Comparison of ENCODE assay signal across 10 mouse cellular contexts in the genomic region with DNA sequence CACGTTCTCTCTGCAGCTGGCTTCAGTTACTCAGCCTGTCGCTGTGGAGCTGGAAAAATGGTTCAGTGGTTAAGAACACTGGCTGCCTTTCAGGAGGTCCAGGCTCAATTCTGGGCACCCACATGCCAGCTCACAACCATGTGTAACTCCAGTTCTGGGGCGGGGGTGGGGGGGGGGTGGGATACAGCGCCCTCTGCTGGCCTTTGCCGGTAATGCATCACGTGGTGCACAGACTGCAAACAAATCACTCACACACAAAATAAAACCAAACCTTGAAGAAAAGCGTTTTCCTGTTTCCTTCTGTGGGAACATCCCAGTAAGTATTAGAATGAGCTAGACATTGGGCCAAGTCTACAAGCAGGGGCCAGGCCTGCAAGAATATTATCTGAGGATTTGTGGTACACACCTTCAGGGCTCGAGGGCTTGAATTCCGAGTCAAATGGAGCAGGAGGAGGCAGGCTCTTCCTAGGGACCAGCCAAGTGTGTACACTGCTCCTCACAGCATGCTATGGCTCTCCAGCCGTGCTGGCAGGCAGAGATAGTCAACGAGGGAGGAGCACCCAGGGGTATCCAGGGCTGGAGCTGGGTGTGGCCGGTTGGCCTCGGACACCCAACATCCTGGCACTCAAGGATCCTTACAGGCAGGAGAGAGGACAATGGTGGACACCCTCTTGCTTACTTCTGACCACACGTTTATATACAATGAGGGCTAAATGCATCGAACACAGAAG.
DNase-seq lines count a peak whose midpoint lies in the region; ATAC-seq lines count a peak whose summit lies in the region.
"Had no signal": no experiment of that assay in that cellular context is flagged by ENCODE, and none has a peak within 500 bp of the region (broad histone marks: within the 10 kb centered on the region; RNA-seq: fewer than 3 reads in every experiment).

No protein-coding gene starts in this region.

- H3K9ac ChIP-seq in midbrain, embryonic 16.5 days (ENCODE audit: low read depth, low read length) = no peak overlapping the region
- no peak overlapping the region for H3K9ac ChIP-seq in neural tube, embryonic 15.5 days (replicated peaks)

- 48% methylated on average over 15 of the region's 15 CpGs for WGBS in heart, embryonic 10.5 days
- WGBS in midbrain, embryonic 16.5 days = 57% methylated on average over 15 of the region's 15 CpGs
- WGBS in midbrain, embryonic 10.5 days = 62% methylated on average over 15 of the region's 15 CpGs
- WGBS in neural tube, embryonic 15.5 days = 58% methylated on average over 15 of the region's 15 CpGs

- H3K4me3 ChIP-seq in heart, embryonic 10.5 days = no peak overlapping the region
- H3K4me3 ChIP-seq in midbrain, embryonic 16.5 days (ENCODE audit: low read depth, low read length) = no peak overlapping the region
- no peak overlapping the region for H3K4me3 ChIP-seq in midbrain, embryonic 10.5 days
- H3K4me3 ChIP-seq in brown adipose tissue, adult 24 weeks (ENCODE audit: insufficient read depth, low read depth, low read length) = peak overlapping the region; percentile 22; the same call in 1 of the 2 replicates
- no peak overlapping the region for H3K4me3 ChIP-seq in neural tube, embryonic 15.5 days (replicated peaks)

- no peak for DNase-seq in heart, embryonic 10.5 days (ENCODE audit: low spot score)
- DNase-seq in heart, adult 8-10 months (ENCODE audit: low spot score) = no peak
- DNase-seq in midbrain, embryonic 10.5 days (ENCODE audit: low spot score) = no peak
- DNase-seq in urinary bladder, adult 18-20 months (ENCODE audit: low spot score in 2 of 2) = no peak
- no peak for DNase-seq in layer of hippocampus, adult 8-10 months (ENCODE audit: low spot score in 2 of 2)
- DNase-seq: layer of hippocampus, postnatal 36 days; thymus, postnatal 25 days had no signal

- 0 out of 2 replicates have a peak overlapping the region, but pooled peaks have one; percentile 31 for H3K27ac ChIP-seq in heart, embryonic 10.5 days
- H3K27ac ChIP-seq in midbrain, embryonic 16.5 days (ENCODE audit: low read length) = peak overlapping the region; percentile 13; the same call in 1 of the 2 replicates
- H3K27ac ChIP-seq in midbrain, embryonic 10.5 days (replicated peaks) = no peak overlapping the region
- H3K27ac ChIP-seq in brown adipose tissue, adult 24 weeks (replicated peaks; ENCODE audit: low read depth, low read length) = no peak overlapping the region
- peak overlapping the region; percentile 51; the same call in 1 of the 2 replicates for H3K27ac ChIP-seq in neural tube, embryonic 15.5 days (replicated peaks)

- ATAC-seq in midbrain, embryonic 16.5 days = no peak
- ATAC-seq in neural tube, embryonic 15.5 days (ENCODE audit: low FRiP score) = no peak

- H3K9me3 ChIP-seq in heart, embryonic 10.5 days = no peaks in the 10 kb centered on the region
- H3K9me3 ChIP-seq in midbrain, embryonic 16.5 days (replicated peaks; ENCODE audit: control insufficient read depth, low read length, poor library complexity, severe bottlenecking) = no peaks in the 10 kb centered on the region
- no peaks in the 10 kb centered on the region; the same call in 1 of the 2 replicates for H3K9me3 ChIP-seq in midbrain, embryonic 10.5 days (replicated peaks)
- no peaks in the 10 kb centered on the region for H3K9me3 ChIP-seq in neural tube, embryonic 15.5 days (replicated peaks)

- no peaks in the 10 kb centered on the region for H3K27me3 ChIP-seq in heart, embryonic 10.5 days (ENCODE audit: insufficient read depth, poor library complexity, severe bottlenecking)
- no peaks in the 10 kb centered on the region for H3K27me3 ChIP-seq in midbrain, embryonic 16.5 days (ENCODE audit: control insufficient read depth, insufficient read depth, low read depth, low read length)
- H3K27me3 ChIP-seq in midbrain, embryonic 10.5 days (ENCODE audit: low read depth, poor library complexity, severe bottlenecking) = no peaks in the 10 kb centered on the region
- no peaks in the 10 kb centered on the region for H3K27me3 ChIP-seq in neural tube, embryonic 15.5 days (replicated peaks)

- H3K36me3 ChIP-seq in heart, embryonic 10.5 days = no peaks in the 10 kb centered on the region
- no peaks in the 10 kb centered on the region for H3K36me3 ChIP-seq in midbrain, embryonic 16.5 days (ENCODE audit: control insufficient read depth, insufficient read depth, low read length)
- no peaks in the 10 kb centered on the region for H3K36me3 ChIP-seq in midbrain, embryonic 10.5 days
- H3K36me3 ChIP-seq in neural tube, embryonic 15.5 days = no peaks in the 10 kb centered on the region

- H3K4me1 ChIP-seq in heart, embryonic 10.5 days = peaks cover 23% of the 10 kb centered on the region
- no peaks in the 10 kb centered on the region for H3K4me1 ChIP-seq in midbrain, embryonic 16.5 days (ENCODE audit: control insufficient read depth, insufficient read depth, low read length)
- H3K4me1 ChIP-seq in midbrain, embryonic 10.5 days = peaks cover 7% of the 10 kb centered on the region; the same call in 1 of the 2 replicates
- H3K4me1 ChIP-seq in brown adipose tissue, adult 24 weeks (ENCODE audit: control insufficient read depth, insufficient read depth, insufficient read length, low read length) = peaks cover 10% of the 10 kb centered on the region
- H3K4me1 ChIP-seq in neural tube, embryonic 15.5 days = peaks cover 13% of the 10 kb centered on the region; the same call in 1 of the 2 replicates

- H3K4me2 ChIP-seq in midbrain, embryonic 16.5 days (ENCODE audit: low read length) = no peak overlapping the region
- no peak overlapping the region for H3K4me2 ChIP-seq in neural tube, embryonic 15.5 days

Comparison
In these comparisons a context has a peak if more than half of its experiments do, and no peak if none do; other contexts are left out.
1. H3K27ac ChIP-seq: peak in heart, embryonic 10.5 days (single experiment), midbrain, embryonic 16.5 days (single experiment) and neural tube, embryonic 15.5 days (single experiment); none in midbrain, embryonic 10.5 days (single experiment) and brown adipose tissue, adult 24 weeks (single experiment).